Mouse (Mus musculus) NIH3T3 (cell line): ENCODE measurements around the gene Agpat4.

Experiments
- DNase-seq: peaks from one replicate; pipeline ENCODE4 v3.0.0-alpha.2; 2012; ENCODE audit warnings: low read depth

The Agpat4 gene

GRCm38 (mm10) chr17:12118561-12118925 is at the start of gene Agpat4:
TSS of gene Agpat4 (plus strand) at chr17:12118704.
- DNase-seq, result no peak

GRCm38 (mm10) chr17:12076816-12077215 is 41.7 kb upstream of the Agpat4 start:
- no peak for DNase-seq

- DNase-seq, result no peak
These were observed 37.6 kb upstream of the Agpat4 start for GRCm38 (mm10) chr17:12080656-12081495.

- DNase-seq, result no peak
These were observed 36.3 kb upstream of the Agpat4 start for GRCm38 (mm10) chr17:12082201-12082600.

- no peak for DNase-seq
These were observed 28.1 kb upstream of the Agpat4 start for GRCm38 (mm10) chr17:12090261-12090927.

- no peak for DNase-seq
These were observed 25.5 kb upstream of the Agpat4 start for GRCm38 (mm10) chr17:12092901-12093564.

GRCm38 (mm10) chr17:12094016-12094415 is 24.5 kb upstream of the Agpat4 start:
- DNase-seq, result no peak

- DNase-seq, result peak; percentile 93
These were observed 23.5 kb upstream of the Agpat4 start for GRCm38 (mm10) chr17:12094827-12095590.

- no peak for DNase-seq
These were observed 19.1 kb upstream of the Agpat4 start for GRCm38 (mm10) chr17:12099415-12099814.

- no peak for DNase-seq
These were observed 16.2 kb upstream of the Agpat4 start for GRCm38 (mm10) chr17:12102326-12102725.

GRCm38 (mm10) chr17:12103781-12104180 is 14.7 kb upstream of the Agpat4 start:
- no peak for DNase-seq

GRCm38 (mm10) chr17:12104245-12104644 is 14.3 kb upstream of the Agpat4 start:
- no peak for DNase-seq

- no peak for DNase-seq
These were observed 13.8 kb upstream of the Agpat4 start for GRCm38 (mm10) chr17:12104690-12105089.

- no peak for DNase-seq
These were observed 12.2 kb upstream of the Agpat4 start for GRCm38 (mm10) chr17:12106255-12106654.

GRCm38 (mm10) chr17:12113626-12114025 is 4.9 kb upstream of the Agpat4 start:
- no peak for DNase-seq

GRCm38 (mm10) chr17:12115086-12115485 is 3.4 kb upstream of the Agpat4 start:
- DNase-seq, result no peak

GRCm38 (mm10) chr17:12118131-12118530 is 373 bp upstream of the Agpat4 start:
- peak; percentile 19 for DNase-seq

- peak; percentile 94 for DNase-seq
These were observed 580 bp downstream of the Agpat4 start for GRCm38 (mm10) chr17:12118926-12119641.

- DNase-seq, result peak; percentile 67
These were observed 1.2 kb downstream of the Agpat4 start for GRCm38 (mm10) chr17:12119675-12120074.

GRCm38 (mm10) chr17:12120268-12120667 is 1.8 kb downstream of the Agpat4 start:
- DNase-seq, result no peak

GRCm38 (mm10) chr17:12121226-12121794 is 2.8 kb downstream of the Agpat4 start:
- DNase-seq, result peak; percentile 17
